Mouse (Mus musculus): ENCODE data around the gene Orm2. TPM values are rescaled to one million over a fixed set of nuclear protein-coding genes. Genes with fewer than 3 reads are reported as not detected.
"Not testable (repeated sequence)": the region's sequence is repeated elsewhere in the genome, so short reads cannot be mapped to it uniquely, and the experiment has no call there.

The Orm2 gene
- polyA plus RNA-seq (2016; fragmentation: Nextera tagmentation; extraction: Ambion mirVana): not detected in 2 replicates

DNA sequence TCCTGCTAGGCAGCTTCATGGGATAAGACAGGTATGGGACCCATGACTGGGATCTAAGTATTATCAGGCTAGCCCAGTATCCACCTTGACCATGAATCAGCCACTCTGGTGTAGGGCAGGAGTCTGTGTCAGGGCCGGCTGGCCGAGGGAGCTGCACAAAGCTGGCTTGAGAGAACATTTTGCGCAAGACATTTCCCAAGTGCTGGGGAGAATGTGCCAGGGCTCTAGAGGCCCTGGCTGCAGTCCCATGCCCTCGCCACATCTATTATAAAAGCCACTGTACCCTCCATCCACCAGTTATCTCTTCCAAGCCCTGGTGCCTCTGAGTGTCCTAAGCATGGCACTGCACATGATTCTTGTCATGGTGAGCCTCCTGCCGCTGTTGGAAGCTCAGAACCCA lies at the start of gene Orm2:
Orm2 (plus strand) TSS at position 300 of the 400 bp plus-strand sequence.
- Histone ChIP-seq H3K4me1 (replicated peaks) (peaks cover 3% of the 10 kb centered on the region), H3K27me3 (ENCODE audit: insufficient read depth, poor library complexity, severe bottlenecking) (no peaks in the 10 kb centered on the region), H3K27ac (no peak within 1 kb of the TSS), H3K4me3 (no peak within 1 kb of the TSS), H3K9me3 (no peaks in the 10 kb centered on the region), H3K36me3 (peaks cover under 1% of the 10 kb centered on the region; the same call in 1 of the 2 replicates)
- no peak for DNase-seq (ENCODE audit: low spot score)
- WGBS: 93% methylated on average over 5 of the region's 5 CpGs

DNA sequence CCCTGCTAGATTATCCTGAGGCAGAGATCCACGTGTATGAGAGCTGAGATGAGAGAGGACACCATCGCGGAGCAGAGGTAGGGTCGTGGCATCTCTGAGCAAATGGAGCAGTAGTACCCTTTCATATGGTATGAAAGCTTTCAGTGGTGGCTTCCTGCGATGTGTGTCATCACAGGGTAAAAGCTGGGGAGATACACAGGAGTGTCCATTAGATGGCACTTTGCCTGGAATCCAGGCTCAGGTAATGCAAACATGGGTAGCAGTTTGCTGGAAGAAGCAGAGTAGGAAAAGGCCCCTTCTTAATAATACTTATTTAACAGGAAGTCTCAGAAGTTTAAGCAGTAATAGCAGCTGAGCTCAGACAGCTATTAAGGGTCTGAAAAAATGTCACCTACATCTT lies 48.2 kb upstream of the Orm2 start:
- no peaks in the 10 kb centered on the region for H3K27me3 ChIP-seq (ENCODE audit: insufficient read depth, poor library complexity, severe bottlenecking)
- no peaks in the 10 kb centered on the region for H3K36me3 ChIP-seq
- no peak overlapping the region for H3K27ac ChIP-seq
- no peak for DNase-seq (ENCODE audit: low spot score)
- H3K9me3 ChIP-seq: no peaks in the 10 kb centered on the region
- WGBS: 83% methylated on average over 5 of the region's 5 CpGs
- H3K4me3 ChIP-seq: no peak overlapping the region
- H3K4me1 ChIP-seq (replicated peaks): 0 out of 2 replicates have a peak, but pooled peaks cover 8% of the 10 kb centered on the region

- no peak overlapping the region for H3K27ac ChIP-seq
- 67% methylated on average over 9 of the region's 9 CpGs for WGBS
- no peaks in the 10 kb centered on the region for H3K27me3 ChIP-seq (ENCODE audit: insufficient read depth, poor library complexity, severe bottlenecking)
- no peak overlapping the region for H3K4me3 ChIP-seq
- DNase-seq (ENCODE audit: low spot score): no peak
- H3K4me1 ChIP-seq (replicated peaks): 0 out of 2 replicates have a peak, but pooled peaks cover 8% of the 10 kb centered on the region
- peaks cover 2% of the 10 kb centered on the region; the same call in 1 of the 2 replicates for H3K36me3 ChIP-seq
- no peaks in the 10 kb centered on the region for H3K9me3 ChIP-seq
Measured at GRCm38 (mm10) chr4:63316076-63316746, 46.0 kb upstream of the Orm2 start.

- not testable (repeated sequence) for H3K27me3 ChIP-seq (ENCODE audit: insufficient read depth, poor library complexity, severe bottlenecking); H3K9me3 ChIP-seq; H3K4me1 ChIP-seq (replicated peaks); H3K4me3 ChIP-seq; H3K27ac ChIP-seq
- H3K36me3 ChIP-seq: peaks cover 19% of the 10 kb centered on the region
- WGBS: 26% methylated on average over 3 of the region's 3 CpGs
- DNase-seq (ENCODE audit: low spot score): peak; percentile 65
Measured at GRCm38 (mm10) chr4:63319566-63319965, 42.7 kb upstream of the Orm2 start.

GRCm38 (mm10) chr4:63323275-63323815 lies 38.9 kb upstream of the Orm2 start:
- Histone ChIP-seq H3K4me3 (no peak overlapping the region), H3K27ac (no peak overlapping the region), H3K9me3 (no peaks in the 10 kb centered on the region), H3K27me3 (ENCODE audit: insufficient read depth, poor library complexity, severe bottlenecking) (no peaks in the 10 kb centered on the region), H3K4me1 (replicated peaks) (0 out of 2 replicates have a peak, but pooled peaks cover 6% of the 10 kb centered on the region), H3K36me3 (peaks cover 19% of the 10 kb centered on the region)
- no peak for DNase-seq (ENCODE audit: low spot score)
- 79% methylated on average over 8 of the region's 8 CpGs for WGBS

DNA sequence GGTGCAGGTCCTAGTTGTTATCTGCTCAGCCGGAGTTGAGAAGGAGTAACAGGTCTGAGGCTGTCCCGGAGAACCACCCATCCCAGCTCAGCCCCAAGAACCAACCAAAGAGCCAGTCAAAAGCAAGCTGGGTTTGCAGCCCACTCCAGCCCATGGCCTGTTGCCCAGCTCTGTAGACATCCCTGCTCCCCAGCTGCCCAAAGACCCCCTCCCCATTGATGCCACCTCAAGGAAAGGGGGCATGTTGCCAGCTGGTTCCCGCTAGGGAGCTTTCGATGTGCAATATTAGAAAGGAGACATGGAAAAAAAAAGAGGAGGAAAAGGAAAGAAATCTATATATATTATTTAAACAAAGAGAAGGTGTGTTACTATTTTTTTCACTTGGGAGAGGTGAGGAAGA lies 28.8 kb upstream of the Orm2 start:
- Histone ChIP-seq H3K27me3 (ENCODE audit: insufficient read depth, poor library complexity, severe bottlenecking) (no peaks in the 10 kb centered on the region), H3K9me3 (no peaks in the 10 kb centered on the region), H3K27ac (no peak overlapping the region), H3K4me3 (no peak overlapping the region), H3K36me3 (peaks cover 12% of the 10 kb centered on the region; the same call in 1 of the 2 replicates), H3K4me1 (replicated peaks) (peaks cover 6% of the 10 kb centered on the region; the same call in 1 of the 2 replicates)
- 95% methylated on average over 4 of the region's 4 CpGs for WGBS
- no peak for DNase-seq (ENCODE audit: low spot score)

- Histone ChIP-seq H3K27me3 (ENCODE audit: insufficient read depth, poor library complexity, severe bottlenecking) (no peaks in the 10 kb centered on the region), H3K9me3 (no peaks in the 10 kb centered on the region), H3K4me3 (no peak overlapping the region), H3K36me3 (0 out of 2 replicates have a peak, but pooled peaks cover under 1% of the 10 kb centered on the region), H3K27ac (no peak overlapping the region), H3K4me1 (replicated peaks) (no peaks in the 10 kb centered on the region)
- WGBS: 73% methylated on average over 3 of the region's 3 CpGs
- no peak for DNase-seq (ENCODE audit: low spot score)
Measured at GRCm38 (mm10) chr4:63338414-63339076, 23.7 kb upstream of the Orm2 start.

DNA sequence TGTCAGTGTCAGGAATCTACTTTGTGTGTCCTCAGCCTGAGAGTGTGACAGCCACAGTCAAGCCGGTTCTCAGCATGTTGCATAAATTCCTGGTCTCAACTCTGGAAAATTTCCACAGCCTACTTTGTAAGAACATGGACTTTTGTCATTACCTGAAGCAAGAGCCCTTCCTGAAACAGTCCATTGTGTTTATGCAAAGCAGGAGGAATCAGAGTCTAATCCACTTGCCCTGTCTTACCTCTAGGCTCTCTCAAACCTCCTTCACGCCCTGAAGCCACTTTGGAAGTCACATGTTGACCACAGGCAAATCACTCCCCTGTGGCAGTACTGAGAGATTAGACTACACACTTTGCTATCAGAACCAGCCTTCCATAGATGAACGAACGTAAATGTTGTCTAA lies 19.8 kb upstream of the Orm2 start:
- no peak overlapping the region for H3K27ac ChIP-seq
- no peaks in the 10 kb centered on the region for H3K4me1 ChIP-seq (replicated peaks)
- no peaks in the 10 kb centered on the region for H3K36me3 ChIP-seq
- 75% methylated on average over 4 of the region's 4 CpGs for WGBS
- DNase-seq (ENCODE audit: low spot score): no peak
- H3K27me3 ChIP-seq (ENCODE audit: insufficient read depth, poor library complexity, severe bottlenecking): no peaks in the 10 kb centered on the region
- no peaks in the 10 kb centered on the region for H3K9me3 ChIP-seq
- no peak overlapping the region for H3K4me3 ChIP-seq

GRCm38 (mm10) chr4:63343608-63344007 lies 18.6 kb upstream of the Orm2 start:
- H3K27ac ChIP-seq: no peak overlapping the region
- H3K9me3 ChIP-seq: no peaks in the 10 kb centered on the region
- 76% methylated on average over 3 of the region's 3 CpGs for WGBS
- no peaks in the 10 kb centered on the region for H3K36me3 ChIP-seq
- H3K27me3 ChIP-seq (ENCODE audit: insufficient read depth, poor library complexity, severe bottlenecking): no peaks in the 10 kb centered on the region
- no peak overlapping the region for H3K4me3 ChIP-seq
- DNase-seq (ENCODE audit: low spot score): no peak
- H3K4me1 ChIP-seq (replicated peaks): no peaks in the 10 kb centered on the region

DNA sequence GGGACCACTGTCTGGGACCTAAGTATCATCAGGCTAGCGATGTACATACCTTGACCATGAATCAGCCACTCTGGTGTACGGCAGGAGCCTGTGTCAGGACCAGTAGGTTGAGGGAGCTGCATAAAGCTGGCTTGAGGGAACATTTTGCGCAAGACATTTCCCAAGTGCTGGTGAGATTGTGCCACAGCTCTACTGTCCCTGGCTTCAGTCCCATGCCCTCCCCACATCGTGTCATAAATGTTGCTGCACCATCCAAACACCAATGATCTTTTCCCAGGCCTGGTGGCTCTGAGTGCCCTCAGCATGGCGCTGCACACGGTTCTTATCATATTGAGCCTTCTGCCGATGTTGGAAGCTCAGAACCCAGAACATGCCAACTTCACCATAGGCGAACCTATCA lies 18.0 kb upstream of the Orm2 start, which contains the start of gene Orm1:
Orm1 (plus strand) TSS at position 266 of the 400 bp plus-strand sequence.
- Histone ChIP-seq H3K9me3 (no peaks in the 10 kb centered on the region), H3K27me3 (ENCODE audit: insufficient read depth, poor library complexity, severe bottlenecking) (no peaks in the 10 kb centered on the region), H3K4me3 (no peak within 1 kb of the TSS), H3K36me3 (no peaks in the 10 kb centered on the region), H3K4me1 (replicated peaks) (no peaks in the 10 kb centered on the region), H3K27ac (no peak within 1 kb of the TSS)
- WGBS: 83% methylated on average over 8 of the region's 8 CpGs
- no peak for DNase-seq (ENCODE audit: low spot score)

- H3K27ac ChIP-seq: no peak overlapping the region
- no peak for DNase-seq (ENCODE audit: low spot score)
- no peaks in the 10 kb centered on the region for H3K4me1 ChIP-seq (replicated peaks)
- H3K27me3 ChIP-seq (ENCODE audit: insufficient read depth, poor library complexity, severe bottlenecking): no peaks in the 10 kb centered on the region
- H3K36me3 ChIP-seq: no peaks in the 10 kb centered on the region
- no peak overlapping the region for H3K4me3 ChIP-seq
- no peaks in the 10 kb centered on the region for H3K9me3 ChIP-seq
Measured at GRCm38 (mm10) chr4:63345261-63345660, 17.0 kb upstream of the Orm2 start.

- Histone ChIP-seq H3K27me3 (ENCODE audit: insufficient read depth, poor library complexity, severe bottlenecking) (no peaks in the 10 kb centered on the region), H3K4me1 (replicated peaks) (no peaks in the 10 kb centered on the region), H3K4me3 (no peak overlapping the region), H3K27ac (no peak overlapping the region), H3K36me3 (no peaks in the 10 kb centered on the region), H3K9me3 (no peaks in the 10 kb centered on the region)
- no peak for DNase-seq (ENCODE audit: low spot score)
- 86% methylated on average over 4 of the region's 4 CpGs for WGBS
Measured at GRCm38 (mm10) chr4:63346659-63347058, 15.6 kb upstream of the Orm2 start.

GRCm38 (mm10) chr4:63348524-63348923 lies 13.7 kb upstream of the Orm2 start:
- no peaks in the 10 kb centered on the region for H3K4me1 ChIP-seq (replicated peaks)
- H3K27me3 ChIP-seq (ENCODE audit: insufficient read depth, poor library complexity, severe bottlenecking): no peaks in the 10 kb centered on the region
- no peak for DNase-seq (ENCODE audit: low spot score)
- H3K36me3 ChIP-seq: no peaks in the 10 kb centered on the region
- H3K27ac ChIP-seq: no peak overlapping the region
- H3K4me3 ChIP-seq: no peak overlapping the region
- 77% methylated on average over 6 of the region's 6 CpGs for WGBS
- H3K9me3 ChIP-seq: no peaks in the 10 kb centered on the region
